Mouse (Mus musculus) embryonic facial prominence, embryonic 12.5 days (tissue): ENCODE data around the gene Tgfbrap1. TPM values are rescaled to one million over a fixed set of nuclear protein-coding genes. Genes with fewer than 3 reads are reported as not detected.
"Not testable (repeated sequence)": the region's sequence is repeated elsewhere in the genome, so short reads cannot be mapped to it uniquely, and the experiment has no call there.

ENCODE experiments used
- ATAC-seq: fragments of 200-750 bp; cut with Nextera tagmentation; 2 replicates; pipeline ENCODE4 v1.8.0; 2017; ENCODE audit not compliant: insufficient number of reproducible peaks, insufficient read depth, low FRiP score, low TSS enrichment
- H3K27ac ChIP-seq: fragments of 300-500 bp; sonication (generic); 2 replicates; pipeline ENCODE4 v1.5.1; 2016; ENCODE audit warnings: mild to moderate bottlenecking
- H3K27me3 ChIP-seq: fragments of 300-500 bp; sonication (generic); 2 replicates; pipeline ENCODE4 v1.6.1; 2016; ENCODE audit warnings: mild to moderate bottlenecking, moderate library complexity
- H3K36me3 ChIP-seq: fragments of 300-500 bp; sonication (generic); 2 replicates; pipeline ENCODE4 v1.6.1; 2016; ENCODE audit warnings: mild to moderate bottlenecking
- H3K4me1 ChIP-seq: fragments of 300-500 bp; sonication (generic); 2 replicates; pipeline ENCODE4 v1.6.1; 2016
- H3K4me2 ChIP-seq: fragments of 300-500 bp; sonication (generic); replicated peaks from 2 replicates; pipeline ENCODE4 v1.6.1; 2016; ENCODE audit warnings: mild to moderate bottlenecking, moderate library complexity
- H3K4me3 ChIP-seq: fragments of 300-500 bp; sonication (generic); 2 replicates; pipeline ENCODE4 v1.5.1; 2016; ENCODE audit warnings: mild to moderate bottlenecking
- H3K9ac ChIP-seq: fragments of 300-500 bp; sonication (generic); 2 replicates; pipeline ENCODE4 v1.6.1; 2016; ENCODE audit warnings: mild to moderate bottlenecking, moderate library complexity
- H3K9me3 ChIP-seq: fragments of 300-500 bp; sonication (generic); 2 replicates; pipeline ENCODE4 v1.6.1; 2016; ENCODE audit warnings: mild to moderate bottlenecking, moderate library complexity
- WGBS: fragments of 180-500 bp; shearing (Covaris S2); methylation state at CpG from one replicate; pipeline ENCODE4 v1.1.7; 2016; 5-methylcytosine and 5-hydroxymethylcytosine counted together
- polyA plus RNA-seq: library from polyadenylated mRNA; unstranded; fragments of >200 nt; fragmentation: Nextera tagmentation; extraction: Ambion mirVana; gene quantifications from 2 replicates; pipeline ENCODE4 v1.2.1, GENCODE M21; 2016

Gene Tgfbrap1
- polyA plus RNA-seq, 1 experiment from 2014 or later = 13.2 TPM

GRCm38 (mm10) chr1:43136488-43137029, 38.1 kb upstream of the Tgfbrap1 start:
- not testable (repeated sequence) for H3K9ac ChIP-seq, H3K4me3 ChIP-seq, H3K27ac ChIP-seq, H3K4me2 ChIP-seq, H3K27me3 ChIP-seq, ATAC-seq, H3K9me3 ChIP-seq, H3K4me1 ChIP-seq
- peaks cover 12% of the 10 kb centered on the region for H3K36me3 ChIP-seq
- 82% methylated on average over 2 of the region's 2 CpGs for WGBS

- H3K9me3 ChIP-seq = no peaks in the 10 kb centered on the region
- H3K27ac ChIP-seq = no peak overlapping the region
- H3K4me3 ChIP-seq = no peak overlapping the region
- H3K27me3 ChIP-seq = no peaks in the 10 kb centered on the region
- H3K9ac ChIP-seq = no peak overlapping the region
- no peak for ATAC-seq
- WGBS = 85% methylated on average over 9 of the region's 9 CpGs
- H3K4me2 ChIP-seq = no peak overlapping the region
- H3K36me3 ChIP-seq = peaks cover 15% of the 10 kb centered on the region
- no peaks in the 10 kb centered on the region for H3K4me1 ChIP-seq
Measured at GRCm38 (mm10) chr1:43131591-43131990, 33.2 kb upstream of the Tgfbrap1 start.

DNA sequence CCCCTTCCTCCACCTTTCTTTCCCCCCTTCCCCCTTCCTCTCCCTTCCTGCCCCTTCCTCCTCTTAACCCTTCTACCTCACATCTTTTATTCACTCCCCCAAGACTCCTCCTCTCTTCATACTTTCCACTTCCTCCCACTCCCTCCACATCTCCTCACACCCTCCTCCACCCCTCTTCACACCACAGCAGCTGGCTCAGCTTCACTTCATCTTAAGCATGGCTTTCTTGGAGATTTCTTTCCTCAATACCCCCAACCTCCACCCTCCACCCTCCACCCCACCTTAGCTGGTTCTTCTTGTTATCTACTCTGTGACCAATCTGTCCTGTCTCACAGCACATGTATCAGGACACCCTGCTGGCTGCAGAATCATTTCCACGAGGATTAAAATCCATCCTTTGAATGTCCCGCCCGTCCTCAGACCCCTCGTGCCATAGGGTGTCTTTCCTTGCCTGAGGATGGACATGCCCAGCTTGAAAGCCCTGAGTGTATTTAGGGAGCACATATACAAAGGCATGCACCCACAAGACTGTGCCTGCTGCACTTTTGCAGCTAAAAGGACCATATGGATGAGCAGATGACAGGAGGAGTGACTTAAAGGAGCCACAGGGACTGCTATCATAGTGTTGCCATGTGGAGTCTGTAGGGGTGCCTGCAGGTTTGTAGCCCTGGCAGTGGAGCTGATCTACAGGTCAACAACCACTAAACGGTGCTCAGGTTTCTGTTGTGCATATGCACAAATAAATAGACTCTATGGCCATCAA, 32.0 kb upstream of the Tgfbrap1 start:
- no peak for ATAC-seq
- 81% methylated on average over 5 of the region's 5 CpGs for WGBS
- H3K27ac ChIP-seq = no peak overlapping the region

GRCm38 (mm10) chr1:43127820-43128610, 29.6 kb upstream of the Tgfbrap1 start:
- ATAC-seq = no peak
- 63% methylated on average over 8 of the region's 8 CpGs for WGBS

More for the DNA sequence above, 32.0 kb upstream of the Tgfbrap1 start:
- H3K4me3 ChIP-seq = no peak overlapping the region
- H3K4me2 ChIP-seq = no peak overlapping the region
- H3K4me1 ChIP-seq = no peaks in the 10 kb centered on the region
- no peak overlapping the region for H3K9ac ChIP-seq
- no peaks in the 10 kb centered on the region for H3K9me3 ChIP-seq
- peaks cover 10% of the 10 kb centered on the region; the same call in 1 of the 2 replicates for H3K36me3 ChIP-seq
- no peaks in the 10 kb centered on the region for H3K27me3 ChIP-seq

GRCm38 (mm10) chr1:43127196-43127595, 28.8 kb upstream of the Tgfbrap1 start:
- ATAC-seq = no peak
- H3K27ac ChIP-seq = no peak overlapping the region
- peaks cover 10% of the 10 kb centered on the region; the same call in 1 of the 2 replicates for H3K36me3 ChIP-seq
- no peak overlapping the region for H3K4me2 ChIP-seq
- no peaks in the 10 kb centered on the region for H3K9me3 ChIP-seq
- no peak overlapping the region for H3K9ac ChIP-seq
- H3K4me1 ChIP-seq = no peaks in the 10 kb centered on the region
- no peaks in the 10 kb centered on the region for H3K27me3 ChIP-seq
- H3K4me3 ChIP-seq = no peak overlapping the region

More at GRCm38 (mm10) chr1:43127820-43128610, 29.6 kb upstream of the Tgfbrap1 start:
- Histone ChIP-seq H3K9ac (no peak overlapping the region), H3K4me2 (no peak overlapping the region), H3K4me3 (no peak overlapping the region), H3K27me3 (no peaks in the 10 kb centered on the region), H3K27ac (no peak overlapping the region), H3K36me3 (peaks cover 10% of the 10 kb centered on the region; the same call in 1 of the 2 replicates), H3K4me1 (no peaks in the 10 kb centered on the region), H3K9me3 (no peaks in the 10 kb centered on the region)

DNA sequence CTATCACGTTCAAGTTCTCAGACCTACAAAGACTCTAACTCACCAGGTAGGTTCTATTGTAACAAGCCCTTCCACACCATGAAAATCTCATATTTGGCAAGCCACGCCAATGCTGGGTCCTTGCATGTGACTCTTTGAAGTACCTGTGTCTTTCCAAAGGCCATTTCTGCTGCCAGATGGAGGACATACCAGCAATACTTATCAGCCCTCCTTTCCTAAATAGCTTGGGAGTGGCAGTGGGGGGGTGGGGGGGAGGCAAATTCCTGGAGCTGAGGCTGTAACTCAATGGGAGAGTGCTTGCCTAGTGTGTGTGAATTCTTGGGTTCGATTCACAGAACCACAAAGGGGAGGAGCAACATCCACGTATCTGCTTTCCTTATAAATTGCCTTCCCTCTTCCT, 26.3 kb upstream of the Tgfbrap1 start:
- H3K27me3 ChIP-seq = no peaks in the 10 kb centered on the region
- no peaks in the 10 kb centered on the region for H3K9me3 ChIP-seq
- H3K4me1 ChIP-seq = no peaks in the 10 kb centered on the region
- ATAC-seq = no peak
- H3K36me3 ChIP-seq = 0 out of 2 replicates have a peak, but pooled peaks cover 8% of the 10 kb centered on the region
- no peak overlapping the region for H3K9ac ChIP-seq
- H3K27ac ChIP-seq = no peak overlapping the region
- H3K4me2 ChIP-seq = no peak overlapping the region
- H3K4me3 ChIP-seq = no peak overlapping the region
- WGBS = 81% methylated on average over 4 of the region's 4 CpGs

- H3K4me1 ChIP-seq = no peaks in the 10 kb centered on the region
- H3K4me2 ChIP-seq = no peak overlapping the region
- no peaks in the 10 kb centered on the region for H3K27me3 ChIP-seq
- no peak overlapping the region for H3K4me3 ChIP-seq
- 95% methylated on average over 2 of the region's 2 CpGs for WGBS
- no peak overlapping the region for H3K9ac ChIP-seq
- ATAC-seq = no peak
- H3K36me3 ChIP-seq = peaks cover 14% of the 10 kb centered on the region
- H3K27ac ChIP-seq = no peak overlapping the region
- H3K9me3 ChIP-seq = no peaks in the 10 kb centered on the region
Measured at GRCm38 (mm10) chr1:43122616-43123015, 24.2 kb upstream of the Tgfbrap1 start.

GRCm38 (mm10) chr1:43120950-43121349, 22.5 kb upstream of the Tgfbrap1 start:
- no peak overlapping the region for H3K4me2 ChIP-seq
- 92% methylated on average over 5 of the region's 5 CpGs for WGBS
- no peaks in the 10 kb centered on the region for H3K9me3 ChIP-seq
- no peak overlapping the region for H3K27ac ChIP-seq
- no peak overlapping the region for H3K9ac ChIP-seq
- no peaks in the 10 kb centered on the region for H3K4me1 ChIP-seq
- H3K36me3 ChIP-seq = peaks cover 29% of the 10 kb centered on the region
- no peaks in the 10 kb centered on the region for H3K27me3 ChIP-seq
- ATAC-seq = no peak
- H3K4me3 ChIP-seq = no peak overlapping the region

- no peak overlapping the region for H3K4me2 ChIP-seq
- peaks cover 57% of the 10 kb centered on the region for H3K36me3 ChIP-seq
- no peak overlapping the region for H3K27ac ChIP-seq
- no peak overlapping the region for H3K9ac ChIP-seq
- WGBS = 97% methylated on average over 8 of the region's 8 CpGs
- no peaks in the 10 kb centered on the region for H3K9me3 ChIP-seq
- ATAC-seq = no peak
- no peak overlapping the region for H3K4me3 ChIP-seq
- H3K27me3 ChIP-seq = no peaks in the 10 kb centered on the region
- no peaks in the 10 kb centered on the region for H3K4me1 ChIP-seq
Measured at GRCm38 (mm10) chr1:43117435-43117834, 19.0 kb upstream of the Tgfbrap1 start.

- Histone ChIP-seq H3K4me1 (no peaks in the 10 kb centered on the region), H3K36me3 (peaks cover 67% of the 10 kb centered on the region), H3K4me3 (no peak overlapping the region), H3K27me3 (no peaks in the 10 kb centered on the region), H3K4me2 (no peak overlapping the region), H3K27ac (no peak overlapping the region), H3K9ac (no peak overlapping the region), H3K9me3 (no peaks in the 10 kb centered on the region)
- 85% methylated on average over 2 of the region's 2 CpGs for WGBS
- no peak for ATAC-seq
Measured at GRCm38 (mm10) chr1:43112882-43113281, 14.4 kb upstream of the Tgfbrap1 start.

GRCm38 (mm10) chr1:43110556-43110955, 12.1 kb upstream of the Tgfbrap1 start:
- peaks cover 65% of the 10 kb centered on the region for H3K36me3 ChIP-seq
- 50% methylated on average over 4 of the region's 4 CpGs for WGBS
- H3K27ac ChIP-seq = no peak overlapping the region
- no peak overlapping the region for H3K4me2 ChIP-seq
- H3K27me3 ChIP-seq = no peaks in the 10 kb centered on the region
- no peak overlapping the region for H3K9ac ChIP-seq
- H3K4me1 ChIP-seq = no peaks in the 10 kb centered on the region
- no peak overlapping the region for H3K4me3 ChIP-seq
- H3K9me3 ChIP-seq = no peaks in the 10 kb centered on the region
- no peak for ATAC-seq

- 79% methylated on average over 2 of the region's 2 CpGs for WGBS
- no peaks in the 10 kb centered on the region for H3K27me3 ChIP-seq
- H3K4me1 ChIP-seq = no peaks in the 10 kb centered on the region
- no peaks in the 10 kb centered on the region for H3K9me3 ChIP-seq
- no peak overlapping the region for H3K27ac ChIP-seq
- ATAC-seq = no peak
- H3K36me3 ChIP-seq = peaks cover 58% of the 10 kb centered on the region
- no peak overlapping the region for H3K4me2 ChIP-seq
- H3K9ac ChIP-seq = no peak overlapping the region
- no peak overlapping the region for H3K4me3 ChIP-seq
Measured at GRCm38 (mm10) chr1:43108729-43109128, 10.3 kb upstream of the Tgfbrap1 start.
